Mouse (Mus musculus) heart, postnatal 0 days (tissue): ENCODE results near the gene Prkch. TPM values are rescaled to one million over a fixed set of nuclear protein-coding genes. Genes with fewer than 3 reads are reported as not detected.

Experiments used
- ATAC-seq: fragments of 200-750 bp; cut with Nextera tagmentation; 2 replicates; pipeline ENCODE4 v1.8.0; 2017; ENCODE audit warnings: low read depth, moderate number of reproducible peaks, moderate library complexity; ENCODE audit not compliant: insufficient read depth
- DNase-seq: peaks from one replicate; pipeline ENCODE4 v3.0.0-alpha.2; 2016; ENCODE audit warnings: low spot score
- H3K27ac ChIP-seq: fragments of 300-500 bp; sonication (generic); 2 replicates; pipeline ENCODE4 v1.5.1; 2014; ENCODE audit warnings: low read depth, mild to moderate bottlenecking
- H3K27me3 ChIP-seq: fragments of 300-500 bp; sonication (generic); 2 replicates; pipeline ENCODE4 v1.6.1; 2014; ENCODE audit warnings: low read length, mixed read lengths; ENCODE audit not compliant: control insufficient read depth, insufficient read depth
- H3K36me3 ChIP-seq: fragments of 300-500 bp; sonication (generic); replicated peaks from 2 replicates; pipeline ENCODE4 v1.6.1; 2014; ENCODE audit warnings: low read length, mixed read lengths; ENCODE audit not compliant: control insufficient read depth, insufficient read depth
- H3K4me1 ChIP-seq: fragments of 300-500 bp; sonication (generic); 2 replicates; pipeline ENCODE4 v1.6.1; 2014; ENCODE audit warnings: antibody characterized with exemption; ENCODE audit not compliant: control insufficient read depth, insufficient read depth
- H3K4me2 ChIP-seq: fragments of 300-500 bp; sonication (generic); 2 replicates; pipeline ENCODE4 v1.6.1; 2014; ENCODE audit warnings: low read depth, mild to moderate bottlenecking, low read length, moderate library complexity
- H3K4me3 ChIP-seq: fragments of 300-500 bp; sonication (generic); 2 replicates; pipeline ENCODE4 v1.5.1; 2014; ENCODE audit warnings: low read depth, low read length
- H3K9ac ChIP-seq: fragments of 300-500 bp; sonication (generic); replicated peaks from 2 replicates; pipeline ENCODE4 v1.6.1; 2014; ENCODE audit warnings: low read depth, low read length, mixed read lengths
- H3K9me3 ChIP-seq: fragments of 300-500 bp; sonication (generic); replicated peaks from 2 replicates; pipeline ENCODE4 v1.6.1; 2016; ENCODE audit warnings: low read length; ENCODE audit not compliant: control insufficient read depth
- CTCF ChIP-seq: IDR thresholded peaks from 2 replicates; pipeline ENCODE4 v1.5.1; 2016; ENCODE audit warnings: antibody characterized with exemption, control low read depth, low read depth
- EP300 ChIP-seq: IDR thresholded peaks from 2 replicates; pipeline ENCODE4 v1.6.1; 2016; ENCODE audit warnings: antibody characterized with exemption, low read depth
- WGBS: fragments of 180-500 bp; shearing (Covaris S2); extraction: QIAGEN DNeasy Blood & Tissue Kit; methylation state at CpG from one replicate; pipeline ENCODE4 v1.1.7; 2014; 5-methylcytosine and 5-hydroxymethylcytosine counted together
- polyA plus RNA-seq: library from polyadenylated mRNA; unstranded; fragments of >200 nt; fragmentation: Nextera tagmentation; extraction: Ambion mirVana; gene quantifications from 2 replicates; pipeline ENCODE4 v1.2.1, GENCODE M21; 2015
- total RNA-seq: library from RNA; depleted of rRNA; stranded (reverse); fragments of >200 nt; gene quantifications from 2 replicates; pipeline ENCODE4 v1.2.3, GENCODE M21; 2014; ENCODE audit warnings: low replicate concordance

Prkch gene
- total and polyA plus RNA-seq, 2 experiments from 2014 or later = 7.9 to 20.5 TPM

DNA sequence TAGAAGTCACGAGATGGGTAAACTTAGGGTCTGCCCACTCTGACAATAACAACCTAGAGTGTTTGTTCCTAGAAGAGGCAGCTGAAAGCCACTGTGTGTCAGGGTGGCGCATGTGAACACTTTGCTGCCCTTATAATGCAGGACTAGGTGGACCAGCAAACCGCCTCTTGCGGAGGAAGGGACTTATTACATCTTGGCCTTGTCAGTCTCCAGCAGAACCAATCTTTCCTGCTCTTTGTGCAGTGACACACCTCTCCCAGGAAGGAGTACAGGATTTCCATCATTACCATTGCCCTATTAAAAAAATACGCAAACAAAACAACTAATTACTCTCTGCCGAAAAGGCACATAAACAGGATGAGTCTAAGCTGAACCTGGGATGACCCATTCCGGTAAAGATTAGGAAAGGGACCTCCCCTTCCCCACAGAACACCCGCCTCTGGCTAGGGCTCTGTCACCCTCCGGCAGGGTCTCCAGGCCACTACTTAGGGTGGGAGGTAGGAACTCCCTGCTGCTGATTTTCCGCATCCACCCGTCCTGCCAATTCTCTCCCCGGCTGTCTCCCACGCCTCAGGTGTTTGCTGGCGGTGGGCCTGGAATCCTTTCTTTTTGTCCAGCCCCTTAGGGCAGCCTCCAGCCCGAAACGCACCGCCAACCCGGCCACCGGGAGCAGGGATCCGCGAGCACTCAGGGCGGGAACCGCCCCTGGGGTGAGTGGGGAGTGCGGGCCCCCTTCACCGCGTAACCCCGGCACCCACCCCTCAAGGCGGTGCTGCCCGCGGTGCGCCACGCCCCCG, 585 bp upstream of the Prkch start:
- Histone ChIP-seq H3K9me3 (no peaks in the 10 kb centered on the region), H3K36me3 (no peaks in the 10 kb centered on the region), H3K27me3 (peaks cover 10% of the 10 kb centered on the region), H3K4me2 (peak overlapping the region; percentile 83), H3K4me3 (peak overlapping the region; percentile 68), H3K27ac (peak overlapping the region; percentile 89), H3K4me1 (no peaks in the 10 kb centered on the region), H3K9ac (peak overlapping the region; percentile 72)
- DNase-seq = peak; percentile 42
- no peak; the same call in 1 of the 2 replicates for TF ChIP-seq EP300
- peak; percentile 19; the same call in 1 of the 2 replicates for TF ChIP-seq CTCF
- ATAC-seq = peak; percentile 45
- 7% methylated on average over 33 of the region's 33 CpGs for WGBS

DNA sequence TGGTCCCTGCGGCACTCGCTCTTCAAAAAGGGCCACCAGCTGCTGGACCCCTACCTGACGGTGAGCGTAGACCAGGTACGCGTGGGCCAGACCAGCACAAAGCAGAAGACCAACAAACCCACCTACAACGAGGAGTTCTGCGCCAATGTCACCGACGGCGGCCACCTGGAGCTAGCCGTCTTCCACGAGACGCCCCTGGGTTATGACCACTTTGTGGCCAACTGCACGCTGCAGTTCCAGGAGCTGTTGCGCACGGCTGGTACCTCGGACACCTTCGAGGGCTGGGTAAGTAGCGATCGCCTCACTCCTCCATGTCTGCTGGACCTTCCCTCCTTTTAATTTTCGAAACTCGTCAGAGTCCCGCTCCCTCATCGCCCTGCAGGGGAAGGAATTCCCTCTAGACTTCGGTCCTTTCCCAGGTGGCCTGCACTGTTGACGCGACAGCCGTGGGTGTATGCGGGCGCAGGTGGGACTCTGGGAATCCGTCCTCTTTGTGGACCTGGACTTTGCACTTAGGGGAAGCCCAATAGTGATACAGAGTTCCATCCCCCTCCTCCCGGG, 725 bp downstream of the Prkch start:
- ATAC-seq (0 out of 2 replicates have a peak, but pooled peaks have one; percentile 6), DNase-seq (no peak)
- Histone ChIP-seq H3K4me2 (peak overlapping the region; percentile 83), H3K36me3 (no peaks in the 10 kb centered on the region), H3K4me3 (peak overlapping the region; percentile 68), H3K27me3 (peaks cover 10% of the 10 kb centered on the region), H3K27ac (peak overlapping the region; percentile 89), H3K4me1 (no peaks in the 10 kb centered on the region), H3K9ac (peak overlapping the region; percentile 72), H3K9me3 (no peaks in the 10 kb centered on the region)
- TF ChIP-seq CTCF (no peak), EP300 (no peak)
- WGBS = under 1% methylated on average over 33 of the region's 33 CpGs

DNA sequence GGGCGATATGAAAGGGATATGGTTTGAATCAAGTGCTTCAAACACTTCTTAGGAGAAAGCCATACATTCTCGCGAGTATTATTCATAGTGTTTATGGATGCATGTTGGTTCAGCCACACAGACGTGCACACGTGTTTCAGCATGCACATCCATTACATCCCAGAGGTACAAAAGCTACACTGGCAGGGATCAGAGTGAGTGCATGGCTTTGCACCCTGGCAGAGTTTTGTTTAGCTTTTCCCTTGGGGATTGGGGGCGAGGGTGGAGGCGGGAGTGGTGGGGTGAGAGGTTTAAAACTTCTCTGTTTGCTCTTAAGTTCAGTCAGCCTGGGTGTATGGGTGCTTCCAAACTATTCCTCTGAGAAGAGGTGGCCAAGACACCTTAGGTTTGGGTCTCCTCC, 1.3 kb downstream of the Prkch start:
- H3K4me3 ChIP-seq = peak overlapping the region; percentile 68
- peaks cover 10% of the 10 kb centered on the region for H3K27me3 ChIP-seq
- H3K4me2 ChIP-seq = peak overlapping the region; percentile 83
- peak overlapping the region; percentile 89 for H3K27ac ChIP-seq
- ATAC-seq = no peak
- no peak for DNase-seq
- no peaks in the 10 kb centered on the region for H3K9me3 ChIP-seq
- TF ChIP-seq EP300 = no peak
- TF ChIP-seq CTCF = no peak
- WGBS = 3% methylated on average over 7 of the region's 7 CpGs
- peak overlapping the region; percentile 72; the same call in 1 of the 2 replicates for H3K9ac ChIP-seq
- no peaks in the 10 kb centered on the region for H3K4me1 ChIP-seq
- H3K36me3 ChIP-seq = no peaks in the 10 kb centered on the region

DNA sequence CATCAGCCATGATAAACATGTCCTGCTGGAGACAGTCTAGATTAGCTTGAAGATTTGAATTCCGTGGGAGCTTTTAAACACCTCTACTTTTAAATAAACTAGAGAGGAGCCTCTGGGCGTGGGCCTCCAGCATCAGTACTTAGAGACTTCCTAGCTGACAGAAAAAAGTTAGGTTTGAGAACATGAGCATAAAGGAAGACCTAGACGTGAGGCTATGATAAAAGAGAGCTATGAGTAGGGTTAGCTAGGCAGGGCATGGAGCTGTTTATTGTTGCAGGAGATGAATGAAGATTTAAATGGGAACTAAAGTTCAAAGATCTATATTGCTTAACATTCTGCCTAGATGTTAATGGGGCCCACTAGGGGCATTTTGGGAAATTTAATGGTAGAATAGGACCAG, 2.7 kb downstream of the Prkch start:
- peaks cover 10% of the 10 kb centered on the region for H3K27me3 ChIP-seq
- DNase-seq = no peak
- no peak overlapping the region for H3K9ac ChIP-seq
- peak overlapping the region; percentile 33 for H3K4me3 ChIP-seq
- 54% methylated on average over 3 of the region's 3 CpGs for WGBS
- ATAC-seq = no peak
- no peaks in the 10 kb centered on the region for H3K9me3 ChIP-seq
- TF ChIP-seq CTCF (no peak), EP300 (no peak)
- no peaks in the 10 kb centered on the region for H3K4me1 ChIP-seq
- no peaks in the 10 kb centered on the region for H3K36me3 ChIP-seq
- H3K4me2 ChIP-seq = peak overlapping the region; percentile 48
- H3K27ac ChIP-seq = no peak overlapping the region

DNA sequence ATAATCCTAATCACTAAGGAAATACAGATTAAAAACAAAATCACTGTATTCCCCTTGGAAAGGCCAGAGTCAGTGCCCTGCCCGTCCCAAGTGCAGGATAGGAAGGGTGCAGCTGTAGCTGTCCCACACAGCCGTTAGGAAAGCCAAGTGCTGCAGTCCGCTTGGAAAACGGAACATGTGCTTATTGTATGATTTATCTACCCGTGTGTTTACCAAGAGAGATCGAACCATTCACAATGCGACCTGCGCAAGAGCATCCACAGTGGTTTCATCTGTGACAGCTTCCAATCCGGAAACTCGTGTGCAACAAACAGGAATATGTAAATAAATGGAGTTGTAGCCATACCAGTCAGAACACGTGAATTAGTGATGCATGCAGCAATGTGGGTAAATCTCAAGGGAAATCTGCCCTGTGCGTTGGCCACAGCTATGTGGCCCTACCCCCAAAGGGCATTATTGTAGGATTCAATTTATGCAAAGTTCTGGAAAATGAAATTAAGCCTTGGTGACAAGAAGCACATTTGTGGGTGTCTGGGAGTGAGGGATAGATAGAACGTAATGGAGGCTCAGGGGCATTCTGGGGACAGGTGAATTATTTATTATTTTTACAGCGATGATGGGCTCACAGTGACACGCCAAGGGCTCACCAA, 6.2 kb downstream of the Prkch start:
- H3K9me3 ChIP-seq = no peaks in the 10 kb centered on the region
- peak overlapping the region; percentile 69 for H3K27ac ChIP-seq
- 70% methylated on average over 15 of the region's 15 CpGs for WGBS
- H3K9ac ChIP-seq = no peak overlapping the region
- DNase-seq = no peak
- no peak for ATAC-seq
- no peak overlapping the region for H3K4me3 ChIP-seq
- H3K4me1 ChIP-seq = no peaks in the 10 kb centered on the region; the same call in 1 of the 2 replicates
- H3K4me2 ChIP-seq = 0 out of 2 replicates have a peak overlapping the region, but pooled peaks have one; percentile 18
- H3K27me3 ChIP-seq = peaks cover 6% of the 10 kb centered on the region
- H3K36me3 ChIP-seq = no peaks in the 10 kb centered on the region
- TF ChIP-seq CTCF (no peak), EP300 (no peak)
